Mouse (Mus musculus) forelimb bud, embryonic 11.5 days (tissue): Measurements from ENCODE around the gene Pgpep1.
A peak's percentile ranks its signal among the peaks of the same experiment; 100 is the strongest.

Experiments
- DNase-seq: peaks from one replicate; pipeline ENCODE4 v3.0.0-alpha.2; 2012; ENCODE audit warnings: low read depth, low spot score

Pgpep1 gene

DNA sequence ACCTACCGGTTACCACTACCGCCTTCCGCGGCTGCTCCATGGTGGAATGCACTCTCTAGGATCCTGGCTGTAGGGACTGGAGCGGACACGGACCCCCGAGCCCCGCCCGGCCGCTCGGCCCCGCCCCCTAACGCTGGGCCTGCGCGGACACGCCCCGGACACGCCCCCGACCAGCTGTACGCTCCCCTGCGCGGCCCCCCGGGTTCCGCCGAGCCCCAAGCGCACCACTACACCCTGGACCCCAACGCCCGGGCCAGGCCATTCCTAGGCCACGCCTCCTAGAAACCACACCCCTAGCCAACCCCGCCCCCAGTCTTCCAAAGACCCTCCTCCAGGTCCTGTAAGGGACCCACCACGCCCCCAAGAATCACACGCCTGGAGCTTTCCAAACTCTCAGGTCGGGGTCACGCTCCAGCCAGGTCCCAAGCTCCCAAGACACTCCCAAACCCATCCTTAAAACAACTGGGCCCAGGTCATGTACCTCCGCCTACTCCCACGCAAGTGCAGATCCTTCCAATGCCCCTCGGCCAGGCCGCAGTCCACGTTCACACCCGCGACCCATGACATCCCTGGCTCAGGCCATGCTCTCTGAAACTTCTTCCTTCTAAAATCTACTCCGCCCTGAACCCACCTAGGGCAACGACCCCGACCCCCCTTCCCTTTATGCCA, 450 bp downstream of the Pgpep1 start:
- DNase-seq = peak; percentile 94

DNA sequence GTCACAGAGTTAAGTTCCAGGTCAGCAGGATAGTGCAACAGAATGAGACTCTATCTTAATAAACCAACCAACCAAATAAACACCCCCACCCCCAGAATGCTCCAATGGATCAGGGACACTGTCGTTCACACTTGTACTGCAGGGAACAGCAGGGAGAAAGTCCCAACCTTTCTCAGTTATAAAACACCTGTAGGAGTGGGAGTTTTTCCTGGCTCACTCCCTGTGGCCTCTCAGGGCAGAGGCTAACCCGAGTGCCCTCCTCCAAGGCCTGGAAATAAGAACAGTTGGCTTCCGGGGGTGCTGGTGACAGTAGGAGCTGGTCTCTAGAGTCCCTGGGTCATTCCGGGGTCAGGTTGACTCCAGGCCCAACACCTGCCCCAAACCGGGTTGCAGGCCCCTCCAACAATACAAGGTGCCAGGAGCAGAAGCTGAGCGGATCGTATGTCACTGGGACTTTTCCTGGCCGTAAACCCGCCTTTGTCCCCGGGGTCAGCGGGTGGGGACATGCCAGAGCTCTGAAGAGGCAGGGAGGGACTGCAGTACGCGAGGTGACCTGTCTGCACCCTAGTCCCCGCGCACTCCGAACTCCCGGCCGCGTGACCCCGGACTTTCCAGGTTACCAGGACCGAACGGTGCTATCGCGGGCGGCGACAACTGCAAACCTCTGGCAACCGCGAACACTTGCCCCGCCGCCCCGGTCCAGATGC, 1.1 kb downstream of the Pgpep1 start:
- DNase-seq = no peak

DNA sequence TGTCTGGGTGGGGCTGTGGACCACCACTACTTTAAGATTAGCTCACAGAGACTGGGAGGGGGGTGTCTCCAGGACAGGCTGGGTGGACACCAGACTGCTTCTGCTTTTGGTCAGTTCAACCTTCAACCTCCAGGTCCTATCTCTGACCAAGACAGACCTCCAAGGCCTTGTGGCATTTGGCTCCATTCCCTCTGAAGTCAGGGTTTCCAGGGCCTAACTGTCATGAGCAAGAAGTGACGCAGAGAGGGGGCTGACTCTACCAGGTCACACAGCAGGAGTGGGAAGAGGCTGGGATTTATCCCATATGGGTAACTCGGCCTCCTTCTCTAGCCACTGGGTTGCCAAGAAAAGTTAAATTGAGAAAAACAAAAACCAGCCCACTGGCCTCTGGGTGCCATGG, 2.4 kb downstream of the Pgpep1 start:
- no peak for DNase-seq

DNA sequence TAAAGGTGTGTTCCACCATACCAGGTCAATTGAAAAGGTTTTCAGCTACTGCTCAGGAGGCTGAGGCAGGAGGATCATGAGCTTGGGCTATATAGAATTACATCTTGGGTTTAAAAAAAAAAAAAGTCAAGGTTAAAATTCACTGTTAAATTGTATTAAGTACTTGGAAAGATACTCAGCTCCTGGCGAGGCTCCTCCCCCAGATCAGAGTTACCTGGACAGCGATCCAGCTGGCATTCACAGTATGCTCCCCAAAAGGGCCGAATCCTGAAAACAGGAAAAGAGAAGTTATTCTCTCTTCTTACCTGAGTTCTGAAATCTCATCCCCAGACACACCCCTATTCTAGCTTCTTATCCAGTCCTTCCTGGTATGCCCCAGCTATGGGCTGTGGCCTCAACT, 3.0 kb downstream of the Pgpep1 start:
- no peak for DNase-seq

DNA sequence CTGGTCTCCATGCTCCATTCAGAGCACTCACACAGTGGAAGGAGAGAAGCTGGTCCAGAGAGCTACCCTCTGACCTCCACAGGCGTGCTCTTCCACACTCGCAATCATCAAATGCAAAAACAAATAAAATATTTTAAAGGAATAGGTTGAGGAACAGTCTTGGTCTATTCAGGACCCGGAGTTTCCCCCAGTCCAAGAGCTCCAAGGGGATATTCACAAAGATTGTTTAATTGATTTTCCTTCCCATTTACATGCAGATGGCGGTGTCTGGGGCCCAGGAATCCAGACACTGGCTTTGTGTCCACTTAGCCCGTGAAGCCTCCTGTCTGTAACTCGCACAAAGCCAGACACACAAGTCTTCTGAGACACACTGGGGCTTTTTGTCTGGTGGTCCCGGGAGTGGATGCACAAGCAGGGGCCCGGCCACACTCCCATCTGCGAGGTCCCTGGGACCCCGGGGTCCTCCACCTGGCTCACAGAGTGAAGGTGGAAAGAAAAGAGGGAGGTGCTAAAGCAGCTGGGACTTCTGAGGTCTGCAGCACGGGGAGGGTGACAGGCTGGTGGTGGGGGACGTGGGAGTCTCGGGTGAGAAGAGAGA, 3.9 kb downstream of the Pgpep1 start:
- no peak for DNase-seq

DNA sequence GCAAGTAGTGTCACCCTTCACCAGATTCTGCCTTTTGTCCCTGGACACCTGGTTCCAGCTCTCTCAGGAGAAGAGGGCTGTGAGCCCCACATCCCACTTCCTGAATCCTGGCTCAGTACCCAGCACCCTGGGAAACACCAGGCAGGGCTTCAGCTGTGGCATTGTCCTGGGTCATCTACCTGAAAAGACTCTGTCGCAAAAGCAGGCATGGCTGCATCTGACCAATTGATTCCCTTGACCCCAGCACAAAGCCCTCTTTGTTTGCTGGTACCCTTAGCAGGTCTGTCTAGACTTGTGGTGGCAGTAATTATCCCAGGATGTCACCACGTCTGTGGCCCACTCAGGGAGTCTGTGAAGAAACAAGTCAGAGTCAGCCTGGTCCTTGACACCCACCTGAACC, 4.7 kb downstream of the Pgpep1 start:
- DNase-seq = no peak

DNA sequence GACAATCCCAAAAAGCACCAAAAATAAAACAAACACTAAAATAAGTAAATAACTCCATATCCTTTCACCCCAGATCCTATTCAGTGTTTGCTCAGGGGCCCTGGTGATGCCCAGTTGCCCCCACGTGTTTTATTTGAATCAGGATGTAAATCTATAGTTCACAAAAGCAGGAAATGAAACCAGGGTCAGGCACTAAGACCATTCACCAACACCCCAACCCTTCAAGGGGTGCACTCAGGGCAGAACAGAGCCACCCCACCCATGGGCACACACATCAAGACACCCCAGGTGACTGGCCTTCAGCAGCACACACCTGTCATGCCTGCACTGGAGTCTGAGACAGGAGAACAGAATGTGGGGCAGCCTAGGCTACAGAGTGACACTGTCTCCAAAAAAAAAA, 6.1 kb downstream of the Pgpep1 start:
- no peak for DNase-seq

DNA sequence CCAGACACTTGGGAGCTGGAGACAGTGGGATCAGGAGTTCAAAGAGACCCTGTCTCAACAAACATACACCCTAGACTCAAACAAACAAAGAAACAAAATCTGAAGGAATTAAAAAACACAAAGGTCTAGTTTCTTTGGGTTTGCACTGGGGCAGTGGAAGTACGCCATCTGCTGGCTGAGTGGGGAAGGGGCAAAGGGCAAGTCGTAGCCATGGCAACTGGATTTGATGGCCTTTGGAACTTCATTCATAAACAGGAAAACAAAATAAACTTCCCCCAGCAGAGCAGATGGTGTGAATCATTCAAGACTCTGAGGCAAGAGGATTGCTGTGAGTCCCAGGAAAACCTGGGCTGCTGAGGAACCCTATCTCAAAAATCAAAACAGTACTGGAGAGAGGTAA, 7.0 kb downstream of the Pgpep1 start:
- no peak for DNase-seq

DNA sequence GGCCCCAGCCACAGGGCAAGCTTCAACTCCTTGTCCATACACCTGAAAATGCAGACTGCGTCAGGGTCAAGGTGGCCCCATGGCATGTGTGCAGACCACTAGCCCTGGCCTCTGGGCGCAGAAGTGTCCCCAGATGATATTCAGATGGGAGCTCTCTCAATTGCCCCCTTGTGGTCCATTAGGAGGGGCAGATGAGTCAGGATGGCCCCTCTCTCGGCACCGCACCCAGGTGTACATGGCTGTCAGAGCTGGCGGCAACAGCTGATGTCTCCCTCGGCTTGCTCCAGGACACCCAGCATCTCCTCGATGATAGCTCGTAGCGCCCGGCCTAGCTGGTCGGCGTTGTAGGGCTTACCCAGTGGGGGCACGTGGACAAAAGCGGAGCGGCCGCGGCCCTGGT, 9.8 kb downstream of the Pgpep1 start:
- no peak for DNase-seq

DNA sequence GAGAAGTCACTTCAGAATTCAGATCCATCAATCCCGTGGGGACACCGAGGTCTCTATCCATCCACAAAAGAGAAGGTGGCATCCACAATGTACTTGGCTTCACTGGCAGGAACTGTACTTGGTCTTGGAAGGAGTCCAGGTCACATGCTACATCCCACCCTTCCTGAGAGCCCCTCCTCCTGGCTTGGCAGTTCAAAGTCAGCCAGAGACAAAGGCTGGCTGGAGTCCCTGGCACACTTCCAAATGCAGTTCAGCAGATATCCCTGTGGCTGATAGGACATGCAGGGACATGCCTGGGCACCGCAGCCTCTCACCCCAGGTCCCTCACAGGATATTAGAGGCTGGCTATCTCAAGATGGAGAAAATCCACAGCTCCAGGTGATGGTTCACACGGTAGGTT, 10.9 kb downstream of the Pgpep1 start:
- no peak for DNase-seq

DNA sequence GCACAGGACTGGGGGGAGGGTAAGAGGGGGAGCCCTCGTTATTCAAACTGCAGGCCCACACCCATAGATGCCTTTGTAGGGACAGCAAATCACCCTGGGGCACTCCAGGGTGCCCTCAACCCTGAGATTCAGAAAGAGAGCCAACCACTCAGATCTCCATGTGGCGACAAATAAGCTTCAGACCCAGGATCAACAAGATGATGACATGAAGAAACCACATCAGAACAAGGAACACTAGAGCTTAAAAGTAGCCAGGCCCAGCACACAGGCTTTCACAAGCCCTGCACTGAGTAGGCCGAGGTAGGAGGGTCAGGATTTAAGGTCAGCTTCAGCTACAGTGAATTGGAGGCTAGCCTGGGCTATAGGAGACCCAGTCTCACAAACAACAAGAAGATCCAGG, 11.3 kb downstream of the Pgpep1 start:
- no peak for DNase-seq

DNA sequence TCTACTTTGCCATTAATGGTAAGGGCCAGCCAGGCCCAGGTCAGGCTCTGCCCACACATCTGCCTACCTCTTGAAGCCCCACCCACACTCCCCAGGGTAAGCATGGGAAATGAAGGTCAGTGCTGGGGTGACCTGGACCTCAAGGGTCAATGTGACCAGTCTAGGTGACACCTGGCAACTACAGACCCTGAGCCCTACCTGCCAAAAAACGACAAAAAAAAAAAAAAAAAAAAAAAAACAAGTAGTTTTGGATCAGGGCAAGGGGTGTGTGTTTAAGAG, 12.1 kb downstream of the Pgpep1 start:
- DNase-seq = no peak

DNA sequence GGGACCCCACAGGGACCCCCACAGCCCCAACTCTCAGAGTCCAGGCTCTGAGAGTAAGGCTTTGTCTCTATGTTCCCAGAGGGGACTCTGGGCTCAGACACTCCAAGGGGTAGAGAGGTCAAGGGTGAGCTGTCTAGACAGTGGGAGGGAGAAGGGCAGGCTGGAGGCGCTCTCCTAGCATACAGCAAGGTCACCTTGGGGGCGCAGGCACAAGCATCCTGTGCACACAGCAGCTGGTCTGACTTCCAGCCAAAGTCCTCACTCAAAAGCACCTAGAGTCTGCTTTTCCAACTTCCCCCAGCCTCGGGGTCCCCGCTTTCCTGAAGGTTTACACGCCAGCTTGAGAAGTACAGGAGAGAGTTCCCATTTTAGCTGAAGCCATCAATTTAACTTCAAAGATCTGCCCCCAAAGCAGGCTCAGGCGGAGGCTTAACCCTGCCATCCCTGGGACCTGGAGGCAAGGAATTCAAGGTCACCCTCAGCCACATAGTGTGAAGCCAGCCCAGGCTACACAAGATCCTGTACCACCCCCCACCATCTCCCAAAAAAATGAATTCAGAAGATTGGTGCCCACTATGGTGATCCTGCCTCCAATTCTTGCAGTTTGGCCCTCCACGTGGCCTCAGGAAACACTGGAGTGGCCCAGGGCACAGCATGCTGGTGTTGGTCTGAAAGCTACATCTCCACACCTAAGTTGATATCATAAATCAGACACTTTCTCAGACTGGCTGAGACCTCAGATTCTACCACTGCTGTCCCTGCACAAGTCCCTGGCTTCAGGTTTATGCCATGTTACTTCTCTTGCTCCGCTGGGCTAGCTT, 12.6 kb downstream of the Pgpep1 start:
- DNase-seq = no peak

DNA sequence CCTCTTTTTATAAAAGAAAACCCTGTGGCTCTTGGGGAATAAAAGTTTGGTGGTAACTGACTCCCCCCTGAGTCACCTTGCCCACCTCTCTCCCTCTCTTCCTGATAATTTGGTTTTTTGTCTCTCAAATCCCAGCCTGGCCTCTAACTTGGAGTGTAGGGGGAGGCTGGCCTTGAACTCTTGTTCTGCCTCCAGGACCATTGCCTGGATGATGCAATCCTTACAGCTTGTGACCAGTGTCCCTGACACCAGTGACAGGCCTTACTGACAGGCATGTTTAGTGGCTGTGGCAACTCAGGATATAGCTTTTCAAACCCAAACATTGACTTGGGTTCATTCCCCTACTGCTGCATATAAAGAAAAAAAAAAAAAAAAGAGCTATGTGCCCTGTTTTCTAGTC, 13.4 kb downstream of the Pgpep1 start:
- DNase-seq = no peak

DNA sequence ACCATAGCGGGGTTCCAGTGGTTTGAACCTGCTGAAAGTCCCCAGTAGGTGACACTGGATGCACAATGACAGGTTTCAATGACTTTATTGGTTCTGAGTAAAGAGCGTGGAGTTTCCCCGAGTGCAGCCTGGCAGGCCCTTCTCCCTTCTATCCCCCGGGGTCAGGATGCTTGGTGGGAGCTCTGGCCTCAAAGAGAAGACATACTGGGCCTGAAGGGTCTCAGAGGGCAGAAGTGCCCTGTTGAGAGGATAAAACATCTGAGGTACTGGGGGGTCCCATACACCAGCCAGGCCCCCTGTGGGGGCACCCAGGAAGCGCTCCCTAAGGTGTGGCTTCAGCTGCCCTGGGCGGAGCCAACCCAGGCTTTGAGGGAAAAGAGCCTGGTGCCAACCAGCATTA, 13.8 kb downstream of the Pgpep1 start:
- DNase-seq = no peak

DNA sequence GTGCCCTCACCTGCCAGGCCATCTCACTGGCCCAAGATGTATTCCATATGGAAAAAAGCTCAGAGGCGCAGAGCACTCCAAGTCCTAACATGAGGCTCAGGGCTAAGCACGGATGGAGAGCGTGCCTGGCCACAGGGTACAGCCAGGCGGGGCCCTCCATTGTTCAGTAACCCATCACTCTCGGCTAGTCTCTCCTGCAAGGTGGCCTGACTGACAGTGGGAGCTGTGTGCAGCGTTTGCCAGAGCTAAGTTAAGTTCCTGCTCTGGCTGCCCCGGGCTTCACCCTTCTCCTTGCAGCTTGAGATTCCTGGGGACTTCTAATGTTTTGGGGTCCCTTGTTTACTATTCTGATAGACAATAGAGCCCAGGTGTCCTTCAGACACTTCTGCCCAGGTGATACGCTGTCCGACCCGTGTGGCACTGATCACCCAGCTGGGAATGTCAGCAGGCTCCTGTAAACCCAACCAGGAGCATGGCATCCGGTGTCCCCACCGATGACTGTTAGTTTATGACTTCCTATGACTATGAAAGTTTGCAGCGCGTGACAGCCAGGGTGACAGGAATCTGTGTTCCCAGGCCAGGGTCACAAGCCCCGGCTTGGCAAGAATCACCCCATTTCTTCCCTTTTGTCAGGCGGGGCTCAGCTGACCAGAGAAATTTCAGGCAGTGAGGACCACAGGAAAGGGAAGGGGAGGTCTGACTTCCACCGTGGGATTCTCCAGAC, 14.5 kb downstream of the Pgpep1 start:
- DNase-seq = no peak

DNA sequence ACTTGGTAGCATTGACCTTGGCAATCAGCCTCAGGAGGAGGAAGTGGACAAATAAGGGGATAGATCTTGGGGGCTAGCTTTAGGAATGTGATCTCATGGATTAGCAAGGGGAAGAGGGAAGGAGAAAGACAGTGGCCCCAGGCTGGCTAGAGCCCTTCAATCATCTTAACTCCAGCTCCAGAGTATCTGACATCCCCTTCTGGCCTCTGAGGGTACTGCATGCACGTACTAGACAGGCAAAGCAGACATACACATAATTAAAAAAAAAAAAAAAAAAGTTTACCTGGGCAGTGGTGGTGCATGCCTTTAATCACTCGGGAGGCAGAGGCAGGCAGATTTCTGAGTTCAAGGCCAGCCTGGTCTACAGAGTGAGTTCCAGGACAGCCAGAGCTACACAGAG, 16.1 kb downstream of the Pgpep1 start:
- no peak for DNase-seq

DNA sequence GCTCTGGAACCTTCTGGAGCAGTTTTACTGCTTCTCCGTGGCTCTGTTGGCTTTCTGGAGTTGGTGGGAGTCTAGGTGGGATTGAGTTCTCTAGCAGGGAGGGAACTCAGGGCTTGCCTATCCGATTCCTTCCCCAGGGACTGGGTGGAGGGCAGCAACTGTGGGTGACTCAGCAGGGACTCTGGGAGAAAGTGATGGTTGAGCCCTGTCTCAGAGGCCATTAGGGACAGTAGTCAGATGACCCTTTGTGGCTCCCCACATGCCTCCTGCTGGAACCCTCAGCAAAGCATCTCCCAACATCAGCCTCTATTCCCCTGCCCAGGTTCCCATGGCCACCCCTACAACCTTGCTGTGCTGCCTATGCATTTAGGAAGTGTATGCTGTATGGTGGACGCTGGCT, 17.2 kb downstream of the Pgpep1 start:
- DNase-seq = no peak

DNA sequence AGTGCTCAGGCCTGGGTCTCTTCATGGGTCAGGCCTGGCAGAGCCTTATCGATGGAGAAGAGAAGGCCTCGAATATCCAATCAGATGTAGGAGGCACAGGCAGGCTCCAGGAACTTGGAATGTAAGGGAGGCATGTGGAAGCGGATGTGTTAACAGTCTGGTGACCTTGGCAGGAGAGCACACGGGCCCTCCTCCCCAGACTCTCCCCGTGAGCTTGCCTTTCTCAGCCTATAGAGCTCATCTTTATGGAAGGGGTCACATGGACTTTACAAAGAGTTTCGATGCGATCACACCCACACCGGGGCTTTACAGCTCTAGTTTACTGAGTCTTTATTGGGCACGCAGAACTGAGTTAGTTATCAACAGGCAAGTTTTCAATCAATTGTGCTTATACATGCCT, 21.4 kb downstream of the Pgpep1 start:
- no peak for DNase-seq

DNA sequence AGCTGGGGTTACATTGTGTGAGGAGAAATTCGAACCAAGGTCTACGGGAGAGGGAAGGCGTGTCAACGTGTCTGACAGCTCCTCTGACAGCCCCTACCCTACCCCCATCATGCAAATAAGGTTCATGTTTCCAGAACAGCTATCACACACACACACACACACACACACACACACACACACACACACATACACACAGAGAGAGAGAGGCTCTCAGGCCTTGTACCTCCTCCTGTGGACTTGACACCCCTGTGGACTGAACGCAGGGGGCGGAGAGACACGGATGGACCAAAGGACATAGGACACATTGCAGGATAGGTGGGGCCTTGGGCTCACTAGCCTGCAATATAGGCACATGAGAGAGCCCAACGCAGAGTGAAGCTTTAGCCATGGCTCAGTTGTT, 23.4 kb downstream of the Pgpep1 start:
- DNase-seq = no peak

DNA sequence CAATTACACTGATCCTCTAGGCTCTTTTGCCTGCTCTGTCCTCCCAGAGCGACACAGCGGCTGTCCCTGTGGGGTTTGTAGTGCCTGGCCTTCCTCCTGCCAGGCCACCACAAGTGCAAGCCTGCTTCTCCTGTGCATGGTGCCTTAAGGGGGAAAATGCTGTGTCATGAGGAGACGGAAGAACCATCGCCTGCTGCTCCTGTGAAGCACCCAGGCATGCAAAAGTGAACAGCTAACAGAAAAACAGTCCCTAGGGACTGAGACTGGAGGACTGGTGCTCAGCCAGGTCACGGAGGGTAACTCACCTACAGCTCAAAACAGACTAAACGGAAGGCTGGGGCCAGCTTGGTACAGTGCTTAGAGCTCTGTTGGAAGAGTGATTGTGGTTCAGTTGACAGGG, 24.7 kb downstream of the Pgpep1 start:
- DNase-seq = no peak

DNA sequence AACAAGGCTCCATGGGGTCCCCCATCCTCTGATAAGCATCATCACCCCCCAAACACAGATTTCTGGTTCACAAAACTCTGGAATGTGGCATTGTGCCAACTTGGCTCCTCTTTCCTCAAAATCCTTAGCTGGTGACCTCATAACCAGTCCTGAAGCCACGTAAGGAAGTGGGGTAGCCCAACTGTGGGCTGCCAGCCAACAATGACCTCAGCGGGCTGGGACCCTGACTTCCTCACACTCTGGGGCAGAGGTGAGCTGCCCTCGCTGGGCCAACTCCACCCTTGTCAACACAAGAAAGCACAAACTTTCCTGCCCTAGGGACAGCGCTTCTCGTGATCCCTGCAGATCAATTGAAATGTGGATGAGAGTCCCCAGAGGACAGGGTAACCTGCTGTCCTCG, 26.1 kb downstream of the Pgpep1 start:
- DNase-seq = no peak
